Mouse (Mus musculus) cerebellum, adult 11 months (tissue): ENCODE results near the gene Fabp3.
A peak's percentile ranks its signal among the peaks of the same experiment; 100 is the strongest.

Experiments used
- DNase-seq: peaks from one replicate; pipeline ENCODE4 v3.0.0; 2022

Gene Fabp3

DNA sequence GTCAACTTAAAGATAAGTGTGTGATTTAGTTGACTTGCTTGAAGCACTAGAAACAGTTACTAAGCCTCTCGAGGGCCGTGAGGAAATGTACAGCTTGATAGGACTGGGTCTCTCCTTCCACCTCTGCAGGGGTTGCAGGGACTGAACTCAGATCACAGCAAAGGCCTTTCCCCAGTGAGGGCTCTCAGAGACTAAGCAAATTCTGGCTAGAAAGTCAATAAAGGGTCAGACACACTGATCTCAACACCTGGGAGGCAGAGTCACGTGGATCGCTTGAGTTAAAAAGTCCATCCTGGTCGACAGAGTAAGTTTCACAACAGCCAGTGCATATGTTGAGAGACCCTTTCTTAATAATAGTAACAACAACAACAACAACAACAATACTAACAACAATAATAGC, 27.5 kb downstream of the Fabp3 start:
- no peak for DNase-seq

DNA sequence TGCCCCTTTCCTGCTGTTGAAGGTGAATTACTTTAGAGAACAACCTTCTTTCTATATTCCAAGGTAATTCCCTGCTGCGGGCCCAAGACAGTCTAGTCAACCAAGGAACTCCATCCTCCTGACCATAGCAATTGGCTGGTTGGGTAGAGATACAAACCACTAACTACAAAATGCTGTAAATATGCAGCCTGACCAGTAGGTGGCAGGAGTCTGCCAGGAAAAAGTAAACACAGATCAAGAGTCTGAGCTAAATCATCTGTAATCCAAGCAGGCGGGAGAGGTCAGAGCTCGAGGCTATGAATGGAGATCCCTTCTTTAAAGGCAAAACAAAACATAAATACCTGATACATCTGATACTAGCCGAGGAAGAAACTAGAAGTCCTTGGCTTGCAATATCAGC, 33.3 kb downstream of the Fabp3 start:
- peak; percentile 41 for DNase-seq

DNA sequence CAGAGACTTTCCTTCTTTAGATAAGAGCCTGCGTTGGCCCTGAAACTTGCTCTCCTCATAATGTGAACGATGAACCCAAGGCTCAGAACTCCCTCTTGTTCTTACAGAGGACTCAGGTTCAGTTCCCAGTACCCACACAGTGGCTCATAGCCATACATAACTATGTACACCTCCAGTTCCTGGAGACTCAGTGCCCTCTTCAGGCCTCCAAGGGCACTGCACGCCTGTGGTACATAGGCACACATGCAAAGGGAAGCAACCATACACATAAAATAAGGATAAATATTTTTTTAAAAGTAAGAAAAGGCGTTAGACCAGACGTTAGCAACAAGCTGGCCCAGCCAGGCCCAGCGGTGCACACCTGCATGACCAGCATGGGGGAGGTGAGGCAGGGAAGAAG, 41.3 kb downstream of the Fabp3 start:
- no peak for DNase-seq

DNA sequence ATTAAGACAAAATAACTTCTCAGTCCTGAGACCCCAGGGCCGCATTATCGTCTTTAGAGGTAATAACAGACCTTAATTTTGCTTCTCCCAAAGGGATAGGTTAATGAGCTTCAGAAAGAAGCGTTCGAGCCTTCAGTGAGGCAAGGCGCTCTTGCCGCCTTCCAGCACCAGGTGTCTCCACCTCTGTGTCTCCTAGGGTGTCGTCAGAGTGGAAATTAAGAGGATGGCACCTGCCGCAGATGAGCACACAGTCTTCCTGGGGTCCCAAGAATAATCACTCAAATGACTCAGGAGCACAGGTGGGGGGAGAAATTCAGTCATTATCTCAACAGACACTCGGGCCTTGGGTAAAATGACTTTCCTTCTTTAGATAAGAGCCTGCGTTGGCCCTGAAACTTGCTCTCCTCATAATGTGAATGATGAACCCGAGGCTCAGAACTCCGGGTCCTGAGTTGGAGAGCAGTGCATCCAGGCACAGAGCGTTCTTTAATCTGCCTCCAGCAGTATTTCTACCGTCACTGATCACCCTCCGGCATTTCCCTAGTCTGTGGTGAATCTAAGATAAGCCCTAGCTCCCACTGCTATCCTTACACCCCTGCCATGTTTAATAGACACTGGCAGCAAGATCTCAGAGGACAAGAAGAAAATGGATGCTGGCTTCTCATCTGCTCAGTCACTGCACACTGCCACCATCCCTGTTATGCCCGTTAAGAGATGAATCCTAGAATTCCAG, 42.5 kb downstream of the Fabp3 start:
- no peak for DNase-seq

DNA sequence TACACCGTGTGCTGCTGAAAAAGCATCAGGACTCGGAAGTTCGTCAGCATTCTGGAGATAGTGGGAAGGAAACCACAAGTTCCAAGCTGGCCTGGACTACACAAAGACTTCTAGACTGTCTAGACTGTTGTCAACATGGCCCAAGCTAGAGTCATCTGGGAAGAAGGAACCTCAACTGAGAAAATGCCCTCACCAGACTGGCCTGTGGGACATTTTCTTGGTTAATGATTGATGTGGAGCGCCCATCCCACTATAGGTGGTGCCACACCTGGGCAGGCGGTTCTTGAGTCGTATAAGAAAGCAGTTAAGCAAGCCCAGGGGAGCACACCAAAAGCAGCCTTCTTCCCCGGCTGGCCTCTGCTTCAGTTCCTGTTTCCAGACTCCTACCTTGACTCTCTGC, 44.2 kb downstream of the Fabp3 start:
- DNase-seq: no peak

DNA sequence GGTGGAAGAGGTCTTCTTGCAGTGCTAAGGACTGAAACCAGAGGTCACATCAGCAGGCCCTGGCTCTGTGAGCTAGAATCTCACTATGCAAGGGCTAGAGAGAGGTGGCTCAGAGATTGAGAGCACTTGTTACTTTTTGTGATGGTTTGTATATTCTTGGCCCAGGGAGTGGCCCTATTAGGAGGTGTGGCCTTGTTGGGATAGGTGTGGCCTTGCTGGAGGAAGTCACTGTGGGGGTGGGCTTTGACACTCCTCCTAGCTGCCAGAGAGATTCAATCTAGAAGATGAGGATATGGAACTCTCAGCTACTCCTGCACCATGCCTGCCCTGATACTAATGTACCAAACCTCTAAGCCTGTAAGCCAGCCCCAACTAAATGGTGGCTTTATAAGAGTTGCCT, 49.6 kb downstream of the Fabp3 start:
- DNase-seq: no peak

DNA sequence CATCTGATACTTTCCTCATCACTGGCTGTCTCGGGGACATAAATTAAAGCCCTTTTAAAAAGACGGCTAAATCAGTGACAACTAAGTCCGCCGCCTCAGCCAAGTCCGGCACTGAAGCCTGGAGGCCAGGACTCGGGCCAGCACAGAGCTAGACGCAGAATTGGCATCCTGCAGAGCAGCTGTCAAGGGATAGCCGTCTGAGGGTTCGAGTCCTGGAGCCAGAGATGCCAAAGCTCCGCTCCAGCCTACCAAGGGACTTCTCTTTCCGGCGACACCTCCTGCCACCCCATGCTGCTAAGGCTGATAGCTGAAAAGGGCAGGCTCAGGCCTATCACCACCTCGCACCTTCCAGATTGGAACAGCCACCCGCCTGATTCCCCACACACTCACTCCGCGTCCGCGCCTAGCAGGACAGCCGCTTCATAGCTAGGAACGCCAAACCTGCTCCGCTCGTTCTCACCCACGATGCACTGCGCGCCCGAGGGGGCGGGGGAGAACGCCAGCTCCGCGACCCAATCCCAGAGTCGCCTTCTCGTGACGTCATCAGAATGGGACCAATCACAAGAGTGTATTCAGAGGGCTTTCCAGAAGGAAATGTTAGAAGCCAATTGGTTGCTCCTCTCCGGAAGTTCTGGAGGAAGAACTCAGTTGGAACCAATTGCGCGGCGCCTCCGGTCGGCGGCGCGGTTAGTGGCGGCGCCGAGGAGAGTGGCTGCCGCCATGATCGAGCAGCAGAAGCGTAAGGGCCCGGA, 51.3 kb downstream of the Fabp3 start, which contains the start of the genes Zcchc17 and Snrnp40:
Gene Zcchc17, minus strand, starts transcription at position 458 of the 752 bp plus-strand sequence.
Gene Snrnp40, plus strand, starts transcription at position 647 of the 752 bp plus-strand sequence.
- peak; percentile 99 for DNase-seq

DNA sequence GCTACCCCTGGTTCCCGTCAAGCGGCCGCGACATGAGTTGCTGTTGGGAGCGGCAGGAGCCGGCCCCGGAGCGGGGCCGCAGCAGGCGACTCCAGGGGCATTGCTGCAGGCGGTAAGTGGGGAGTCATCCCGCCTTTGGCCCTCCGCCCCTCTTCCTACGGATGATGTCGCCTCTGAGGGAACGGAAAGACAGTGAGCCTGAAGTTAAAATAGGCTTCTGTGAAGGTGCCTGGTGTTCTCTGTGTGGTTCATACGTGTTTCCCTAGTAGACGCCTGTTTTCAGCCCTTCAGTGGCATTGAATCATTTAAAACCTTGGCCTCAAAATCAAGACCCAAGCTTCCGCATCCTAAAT, 51.8 kb downstream of the Fabp3 start:
- DNase-seq: no peak
